Mouse (Mus musculus) ES-Bruce4 (cell line): ENCODE results near the gene Asic2.

Experiments used
- CTCF ChIP-seq: IDR thresholded peaks from one replicate; pipeline ENCODE4 v1.8.1; 2011; ENCODE audit warnings: low read depth, low read length
- EP300 ChIP-seq: IDR thresholded peaks from 2 replicates; pipeline ENCODE4 v1.6.1; 2011; ENCODE audit warnings: low read depth, low read length; ENCODE audit not compliant: insufficient read depth
- POLR2A ChIP-seq: IDR thresholded peaks from one replicate; pipeline ENCODE4 v1.8.1; 2011; ENCODE audit warnings: low read length; ENCODE audit not compliant: insufficient read depth

GRCm38 (mm10) chr11:81277406-81277805 lies 690.9 kb downstream of the Asic2 start:
- TF ChIP-seq CTCF, result no peak
- TF ChIP-seq EP300, result no peak
- no peak for TF ChIP-seq POLR2A
